Mouse (Mus musculus) midbrain, embryonic 10.5 days (tissue): ENCODE results near the gene Plin3. TPM values are rescaled to one million over a fixed set of nuclear protein-coding genes. Genes with fewer than 3 reads are reported as not detected.
A peak's percentile ranks its signal among the peaks of the same experiment; 100 is the strongest.

Experiments
- DNase-seq: peaks from one replicate; pipeline ENCODE4 v3.0.0-alpha.2; 2017; ENCODE audit warnings: low spot score
- H3K27ac ChIP-seq: fragments of 300-500 bp; sonication (generic); replicated peaks from 2 replicates; pipeline ENCODE4 v1.5.1; 2016; ENCODE audit warnings: mild to moderate bottlenecking
- H3K27me3 ChIP-seq: fragments of 300-500 bp; sonication (generic); 2 replicates; pipeline ENCODE4 v1.6.1; 2016; ENCODE audit warnings: low read depth, mild to moderate bottlenecking; ENCODE audit not compliant: poor library complexity, severe bottlenecking
- H3K36me3 ChIP-seq: fragments of 300-500 bp; sonication (generic); 2 replicates; pipeline ENCODE4 v1.6.1; 2016; ENCODE audit warnings: mild to moderate bottlenecking, moderate library complexity
- H3K4me1 ChIP-seq: fragments of 300-500 bp; sonication (generic); 2 replicates; pipeline ENCODE4 v1.6.1; 2016
- H3K4me3 ChIP-seq: fragments of 300-500 bp; sonication (generic); 2 replicates; pipeline ENCODE4 v1.5.1; 2016; ENCODE audit warnings: mild to moderate bottlenecking, moderate library complexity
- H3K9me3 ChIP-seq: fragments of 300-500 bp; sonication (generic); replicated peaks from 2 replicates; pipeline ENCODE4 v1.6.1; 2016; ENCODE audit warnings: mild to moderate bottlenecking
- WGBS: fragments of 180-500 bp; shearing (Covaris S2); methylation state at CpG from one replicate; pipeline ENCODE4 v1.1.7; 2016; 5-methylcytosine and 5-hydroxymethylcytosine counted together
- polyA plus RNA-seq: library from polyadenylated mRNA; unstranded; fragments of >200 nt; fragmentation: Nextera tagmentation; extraction: Ambion mirVana; gene quantifications from 2 replicates; pipeline ENCODE4 v1.2.1, GENCODE M21; 2016

Gene Plin3
- 59.5 and 70.0 TPM in 2 replicates for polyA plus RNA-seq

DNA sequence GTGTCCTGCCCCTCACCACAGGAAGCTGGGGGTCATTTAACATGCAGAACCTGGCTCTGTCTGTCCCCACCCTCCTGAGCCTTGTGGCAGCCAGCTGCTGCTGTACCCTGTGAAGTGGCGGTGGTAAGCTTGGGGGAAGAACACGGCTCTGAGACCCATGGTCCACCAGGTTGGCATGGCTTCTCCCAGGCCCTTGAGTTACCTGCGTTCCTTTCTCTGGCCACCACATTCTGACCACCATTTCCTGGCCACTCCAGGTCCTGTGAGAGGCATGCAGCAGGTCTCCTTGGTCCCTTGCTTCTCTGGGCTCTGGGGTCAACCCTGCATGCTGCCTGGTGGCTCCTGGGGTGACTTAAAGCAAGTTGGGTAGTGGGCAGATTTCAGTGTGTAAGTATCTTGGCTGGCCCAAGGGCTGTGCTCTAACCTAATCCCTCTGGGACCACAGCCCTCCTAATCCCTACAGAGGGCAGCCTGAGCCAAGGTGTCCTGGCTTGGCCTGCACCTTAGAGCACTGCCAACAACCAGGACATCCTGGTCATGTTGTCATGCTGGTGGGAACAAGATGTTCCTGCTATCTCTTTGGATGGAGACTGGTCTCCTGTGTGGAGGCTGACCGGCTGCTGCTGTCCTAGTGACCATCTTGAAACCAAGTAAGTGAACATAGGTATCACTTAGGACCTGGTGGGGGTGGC lies at the start of gene Plin3:
Plin3 (minus strand) TSS at position 343 of the 692 bp plus-strand sequence.
- Histone ChIP-seq H3K27me3 (no peaks in the 10 kb centered on the region), H3K36me3 (no peaks in the 10 kb centered on the region), H3K9me3 (no peaks in the 10 kb centered on the region), H3K27ac (peak within 1 kb of the TSS; percentile 94), H3K4me3 (0 out of 2 replicates have a peak within 1 kb of the TSS, but pooled peaks have one; percentile 63), H3K4me1 (peaks cover 51% of the 10 kb centered on the region)
- WGBS = 88% methylated on average over 4 of the region's 4 CpGs
- no peak for DNase-seq

DNA sequence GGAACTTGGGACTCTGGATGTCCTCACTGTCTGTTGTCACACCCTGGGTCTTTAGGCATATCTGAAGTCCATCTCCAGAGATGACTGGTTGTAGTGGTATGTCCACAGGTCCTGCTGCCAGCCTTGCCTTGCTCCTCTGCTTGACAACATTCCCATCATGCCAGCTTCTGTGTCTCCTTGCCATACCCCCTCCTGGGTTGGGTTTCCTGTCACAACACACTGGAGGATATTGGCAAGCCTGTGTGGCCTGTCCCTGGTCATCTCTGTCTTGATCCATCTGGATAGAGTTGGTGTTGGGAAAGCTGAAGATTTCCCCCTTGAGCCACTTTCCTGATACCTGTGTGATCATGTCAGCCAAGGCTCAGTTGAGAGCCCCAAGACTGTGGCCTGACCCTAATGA lies 48.0 kb upstream of the Plin3 start:
- H3K4me1 ChIP-seq = peaks cover 20% of the 10 kb centered on the region
- peaks cover 11% of the 10 kb centered on the region for H3K36me3 ChIP-seq
- no peak overlapping the region for H3K4me3 ChIP-seq
- no peak for DNase-seq
- H3K27ac ChIP-seq = no peak overlapping the region
- H3K9me3 ChIP-seq = no peaks in the 10 kb centered on the region
- H3K27me3 ChIP-seq = no peaks in the 10 kb centered on the region

DNA sequence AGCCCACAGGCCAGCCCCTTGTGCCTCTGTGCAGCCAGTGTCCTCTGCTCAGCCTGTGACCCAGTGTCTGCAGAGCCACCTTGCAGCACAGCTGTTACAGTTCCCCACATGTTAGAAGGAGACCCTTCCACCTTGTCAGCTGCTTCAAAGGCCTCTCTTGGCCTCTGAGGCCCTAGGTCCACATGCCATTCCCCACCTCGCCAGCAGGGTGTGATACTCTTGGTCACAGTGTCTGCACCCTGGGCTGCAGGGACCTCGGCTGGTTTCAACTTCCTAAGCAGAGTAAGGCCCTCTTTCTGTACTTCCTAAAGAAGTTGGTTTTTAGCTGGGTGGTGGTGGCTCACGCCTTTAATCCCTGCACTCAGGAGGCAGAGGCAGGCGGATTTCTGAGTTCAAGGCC lies 46.2 kb upstream of the Plin3 start:
- Histone ChIP-seq H3K4me1 (peaks cover 23% of the 10 kb centered on the region), H3K27me3 (no peaks in the 10 kb centered on the region), H3K4me3 (no peak overlapping the region), H3K36me3 (peaks cover 13% of the 10 kb centered on the region), H3K9me3 (no peaks in the 10 kb centered on the region), H3K27ac (no peak overlapping the region)
- no peak for DNase-seq
- 53% methylated on average over 4 of the region's 4 CpGs for WGBS

DNA sequence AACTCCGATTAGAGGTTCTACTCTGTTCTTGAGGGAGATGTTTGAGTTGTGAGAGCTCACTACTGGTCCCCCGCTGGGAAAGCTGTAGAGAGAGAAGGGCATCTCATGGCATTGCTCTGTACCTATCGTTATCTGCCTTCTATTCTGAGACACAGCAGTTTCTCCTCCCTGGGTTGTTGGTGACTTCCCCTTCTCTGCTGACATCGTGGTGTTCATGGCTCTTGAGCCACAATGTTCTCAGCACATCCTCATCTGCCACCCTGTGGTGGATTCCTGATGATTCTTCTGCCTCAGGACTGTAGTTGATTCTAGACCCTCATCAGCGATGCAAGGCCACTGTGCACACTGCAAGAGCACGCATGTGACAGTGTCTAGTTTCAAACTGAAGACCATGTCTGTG lies 45.1 kb upstream of the Plin3 start:
- Histone ChIP-seq H3K4me3 (no peak overlapping the region), H3K9me3 (no peaks in the 10 kb centered on the region), H3K27ac (no peak overlapping the region), H3K27me3 (no peaks in the 10 kb centered on the region), H3K4me1 (peaks cover 18% of the 10 kb centered on the region), H3K36me3 (peaks cover 14% of the 10 kb centered on the region)
- whole genome bisulfite sequencing = 91% methylated on average over 6 of the region's 6 CpGs
- DNase-seq = no peak

DNA sequence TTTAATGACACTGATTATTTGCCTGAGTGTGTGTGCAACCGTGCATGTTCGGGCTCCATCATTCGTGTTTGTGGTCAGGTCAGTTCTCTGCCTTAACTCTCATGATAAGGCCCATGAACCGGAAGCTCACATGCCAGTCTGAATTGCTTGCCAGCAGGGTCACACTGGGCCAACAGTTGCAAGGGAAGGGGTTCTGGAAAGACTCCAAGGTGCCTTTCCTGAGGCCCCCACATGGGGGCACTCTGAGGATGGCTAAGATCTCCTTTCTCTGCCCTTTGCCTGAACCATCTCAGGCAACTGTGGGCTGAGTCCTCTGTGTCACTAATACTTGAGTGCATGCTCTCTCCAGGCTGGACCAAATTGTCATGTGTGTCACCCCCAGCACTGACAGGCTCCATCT lies 44.5 kb upstream of the Plin3 start:
- H3K27ac ChIP-seq = no peak overlapping the region
- 79% methylated on average over 4 of the region's 4 CpGs for WGBS
- DNase-seq = peak; percentile 42
- no peaks in the 10 kb centered on the region for H3K27me3 ChIP-seq
- H3K4me1 ChIP-seq = peaks cover 18% of the 10 kb centered on the region
- H3K36me3 ChIP-seq = peaks cover 14% of the 10 kb centered on the region
- no peaks in the 10 kb centered on the region for H3K9me3 ChIP-seq
- H3K4me3 ChIP-seq = no peak overlapping the region; the same call in 1 of the 2 replicates

DNA sequence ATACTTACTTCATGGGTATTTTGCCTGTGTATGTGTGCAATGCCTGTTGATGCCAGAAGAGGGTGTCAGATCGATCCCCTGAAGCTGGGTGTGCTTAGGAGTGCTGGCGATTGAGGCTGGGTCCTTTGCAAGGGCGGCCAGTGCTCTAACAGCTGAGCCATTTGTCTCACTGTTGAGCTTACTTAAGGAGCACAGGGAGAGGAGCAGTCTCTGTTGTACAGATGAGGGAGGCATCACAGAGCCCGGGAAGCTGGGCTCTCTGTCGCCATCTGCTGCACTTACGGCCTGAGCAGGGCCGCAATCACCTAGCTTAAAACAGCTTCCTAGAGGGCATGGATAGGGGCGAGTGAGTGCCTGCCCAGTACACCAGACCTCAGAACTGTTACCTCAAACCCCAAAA lies 40.3 kb upstream of the Plin3 start:
- WGBS = 47% methylated on average over 8 of the region's 8 CpGs
- Histone ChIP-seq H3K36me3 (peaks cover 11% of the 10 kb centered on the region), H3K4me3 (no peak overlapping the region), H3K9me3 (no peaks in the 10 kb centered on the region), H3K27ac (no peak overlapping the region), H3K27me3 (no peaks in the 10 kb centered on the region), H3K4me1 (peaks cover 42% of the 10 kb centered on the region)
- peak; percentile 27 for DNase-seq

DNA sequence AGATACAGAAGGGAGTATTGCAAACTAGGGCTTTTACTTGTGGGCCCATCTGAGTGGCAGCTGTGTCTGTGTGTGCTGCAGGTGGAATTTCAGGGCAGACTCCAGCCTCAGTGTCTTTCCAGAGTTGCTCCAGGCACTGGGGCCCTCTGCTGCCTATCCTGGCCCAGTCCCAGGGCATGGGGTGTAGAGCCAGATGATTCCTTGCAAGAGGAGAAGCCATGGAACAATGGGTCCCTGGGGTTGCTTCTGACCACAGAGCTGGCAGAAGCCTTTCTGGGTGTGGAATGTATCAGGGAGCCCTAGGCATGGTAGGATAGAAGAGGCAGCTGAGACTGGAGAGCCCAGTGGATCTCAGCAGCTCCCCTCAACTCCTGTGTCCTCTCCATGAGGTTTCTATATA lies 38.6 kb upstream of the Plin3 start:
- no peak overlapping the region for H3K27ac ChIP-seq
- no peak for DNase-seq
- no peaks in the 10 kb centered on the region for H3K27me3 ChIP-seq
- no peaks in the 10 kb centered on the region for H3K9me3 ChIP-seq
- peaks cover 11% of the 10 kb centered on the region for H3K36me3 ChIP-seq
- H3K4me3 ChIP-seq = no peak overlapping the region
- peaks cover 56% of the 10 kb centered on the region for H3K4me1 ChIP-seq

DNA sequence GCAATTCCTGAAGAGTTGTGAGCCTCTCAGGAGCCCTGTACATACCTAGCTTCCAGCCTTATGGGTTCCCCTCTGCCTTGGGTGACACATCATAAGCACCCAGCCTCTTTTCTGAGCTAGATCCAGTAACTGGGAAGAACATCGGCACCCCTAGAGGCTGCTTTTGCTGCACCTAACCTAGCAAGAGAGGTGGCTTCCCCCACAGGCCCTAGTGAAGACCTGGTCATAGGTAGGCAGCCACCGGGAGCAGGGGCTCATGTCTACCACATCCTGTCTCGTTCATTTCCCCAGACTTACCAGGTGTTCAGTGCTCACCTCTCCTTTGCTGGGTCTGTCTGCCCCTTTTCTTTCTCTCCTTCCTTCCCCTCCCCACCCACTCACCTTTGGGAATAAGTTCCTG lies 37.7 kb upstream of the Plin3 start:
- WGBS = 79% methylated on average over 3 of the region's 3 CpGs
- peaks cover 54% of the 10 kb centered on the region for H3K4me1 ChIP-seq
- no peak overlapping the region for H3K27ac ChIP-seq
- 0 out of 2 replicates have a peak overlapping the region, but pooled peaks have one; percentile 2 for H3K4me3 ChIP-seq
- H3K36me3 ChIP-seq = peaks cover 11% of the 10 kb centered on the region
- no peaks in the 10 kb centered on the region for H3K27me3 ChIP-seq
- H3K9me3 ChIP-seq = no peaks in the 10 kb centered on the region
- no peak for DNase-seq

DNA sequence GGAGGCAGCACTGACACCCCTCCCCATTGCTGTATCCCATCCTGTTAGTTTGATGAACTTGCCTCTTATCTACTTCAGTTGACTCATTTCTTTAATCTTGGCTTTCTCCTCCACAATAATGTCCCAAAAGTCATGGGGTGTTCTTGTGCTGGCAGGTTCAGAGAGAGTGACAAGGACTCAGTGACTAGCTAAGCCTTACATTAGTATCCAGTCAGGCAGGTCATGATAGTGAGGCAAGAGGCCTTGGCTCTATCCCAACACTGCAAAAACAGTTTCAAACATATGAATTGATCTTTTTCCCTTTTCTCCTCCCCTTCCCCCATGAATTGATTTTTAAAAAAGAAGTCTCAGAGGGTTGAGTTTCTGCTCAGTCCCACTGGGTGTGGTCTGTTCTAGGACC lies 36.6 kb upstream of the Plin3 start:
- Histone ChIP-seq H3K36me3 (peaks cover 9% of the 10 kb centered on the region; the same call in 1 of the 2 replicates), H3K9me3 (no peaks in the 10 kb centered on the region), H3K4me3 (no peak overlapping the region), H3K4me1 (peaks cover 64% of the 10 kb centered on the region), H3K27me3 (no peaks in the 10 kb centered on the region), H3K27ac (no peak overlapping the region)
- no peak for DNase-seq

DNA sequence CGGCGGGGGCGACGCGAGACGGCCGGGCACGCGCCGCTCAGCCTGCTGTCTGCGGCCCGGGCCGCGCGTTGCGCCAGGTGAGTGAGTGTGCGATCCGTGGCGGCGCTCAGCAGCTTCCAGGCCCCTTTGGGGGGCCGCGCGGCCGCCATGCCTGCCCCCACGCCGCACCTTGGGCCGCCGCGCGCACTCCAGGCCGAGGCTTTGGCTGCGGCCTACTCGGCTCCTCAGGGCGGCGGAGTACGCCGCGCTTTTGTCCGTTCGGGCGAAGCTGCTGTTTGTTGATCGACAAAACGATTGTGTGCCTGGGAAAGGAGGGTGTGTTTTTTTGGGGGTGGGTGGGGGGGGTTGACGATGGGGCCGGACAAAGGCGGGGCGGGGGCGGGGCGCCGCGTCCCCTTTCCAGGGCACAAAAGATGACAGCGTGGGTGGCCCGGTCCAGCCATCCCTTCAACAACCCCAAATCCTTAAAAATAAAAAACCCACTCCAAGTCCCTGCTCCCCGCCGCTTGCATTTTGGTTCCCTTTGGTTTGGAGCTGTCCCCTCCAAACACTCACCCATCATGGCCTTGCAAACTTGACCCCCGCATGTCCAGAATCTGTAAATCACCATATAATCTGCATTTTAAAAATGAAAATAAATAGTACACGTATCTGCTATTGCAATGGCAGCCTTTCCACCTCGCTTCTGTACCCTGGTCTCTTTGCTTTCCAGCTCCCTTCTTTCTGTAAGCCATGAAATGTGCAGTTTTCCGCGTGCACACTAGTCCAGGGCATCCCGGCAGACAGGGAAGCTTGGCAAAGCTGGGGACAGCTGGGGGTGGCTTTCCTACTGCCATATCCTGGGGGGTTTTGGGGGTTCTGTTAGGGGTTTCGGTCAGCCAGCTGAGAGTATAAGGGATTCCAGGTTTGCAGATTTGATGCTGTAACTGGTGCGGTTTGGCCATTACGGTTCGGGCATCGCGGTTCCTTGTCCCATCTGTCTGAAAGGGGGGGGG lies 33.8 kb upstream of the Plin3 start:
- Histone ChIP-seq H3K27ac (peak overlapping the region; percentile 95), H3K27me3 (no peaks in the 10 kb centered on the region), H3K4me1 (peaks cover 52% of the 10 kb centered on the region), H3K4me3 (peak overlapping the region; percentile 88), H3K36me3 (peaks cover 29% of the 10 kb centered on the region), H3K9me3 (no peaks in the 10 kb centered on the region)
- DNase-seq = no peak
- 4% methylated on average over 67 of the region's 67 CpGs for WGBS

DNA sequence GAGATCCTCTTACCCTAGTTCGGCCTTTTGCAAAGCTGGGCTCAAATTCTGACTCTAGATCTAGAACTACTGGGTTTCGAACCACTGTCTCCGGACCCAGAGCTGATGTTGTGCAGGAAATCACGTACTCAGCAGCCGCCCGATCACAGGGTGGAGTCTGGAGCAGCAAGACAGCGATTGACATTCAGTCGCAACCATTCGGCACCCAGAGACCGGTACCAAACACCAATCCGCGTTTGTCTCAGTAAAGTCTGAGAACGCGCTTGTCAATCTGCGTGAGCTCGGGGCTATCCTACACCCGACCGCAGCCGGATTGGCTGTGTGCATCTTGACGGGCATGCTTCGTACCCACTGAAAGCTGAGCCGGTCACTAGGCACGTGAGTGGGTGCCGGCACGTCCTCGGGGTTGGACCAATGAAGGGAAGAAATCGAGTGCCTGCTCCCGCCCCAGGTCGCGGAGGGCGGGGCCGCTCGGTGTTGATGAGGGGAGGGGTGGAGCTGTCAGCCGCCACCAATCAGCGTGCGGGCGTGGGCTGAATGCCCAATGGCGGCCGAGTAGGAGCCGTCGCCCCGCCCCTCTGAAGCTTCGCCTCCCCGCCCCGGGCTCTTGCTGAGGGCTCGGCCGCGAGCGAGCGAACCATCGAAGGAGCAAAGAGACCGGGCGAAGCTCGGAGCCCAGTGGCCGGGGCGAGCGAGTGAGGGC lies 32.9 kb upstream of the Plin3 start, which contains the start of gene Kdm4b:
Kdm4b (plus strand) TSS at position 613 of the 703 bp plus-strand sequence.
- Histone ChIP-seq H3K4me3 (peak within 1 kb of the TSS; percentile 88), H3K27me3 (no peaks in the 10 kb centered on the region), H3K9me3 (no peaks in the 10 kb centered on the region), H3K27ac (peak within 1 kb of the TSS; percentile 95), H3K4me1 (peaks cover 45% of the 10 kb centered on the region), H3K36me3 (peaks cover 38% of the 10 kb centered on the region)
- under 1% methylated on average over 57 of the region's 57 CpGs for WGBS
- peak; percentile 99 for DNase-seq

DNA sequence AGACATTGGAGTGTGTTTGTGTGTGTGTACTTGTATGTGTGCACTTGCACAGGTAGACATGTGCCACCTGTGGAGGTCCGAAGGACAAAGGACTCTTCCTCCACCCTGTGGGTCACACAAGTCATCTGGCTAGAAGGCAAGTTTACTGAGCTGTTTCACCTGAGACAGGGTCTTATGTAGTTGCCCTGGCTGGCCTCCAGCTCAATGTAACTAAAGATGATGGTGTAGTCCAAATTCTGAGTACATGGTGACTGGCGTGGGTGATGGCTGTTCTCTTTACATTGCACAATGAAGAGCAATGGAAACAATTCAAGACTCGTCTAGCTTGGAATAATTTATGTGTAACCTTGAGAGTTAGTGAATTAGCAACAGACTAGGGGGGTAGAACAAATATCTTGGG lies 31.7 kb upstream of the Plin3 start:
- 71% methylated on average over 3 of the region's 3 CpGs for WGBS
- peaks cover 49% of the 10 kb centered on the region for H3K36me3 ChIP-seq
- peaks cover 33% of the 10 kb centered on the region for H3K4me1 ChIP-seq
- H3K27me3 ChIP-seq = no peaks in the 10 kb centered on the region
- H3K9me3 ChIP-seq = no peaks in the 10 kb centered on the region
- H3K27ac ChIP-seq = no peak overlapping the region
- no peak overlapping the region for H3K4me3 ChIP-seq
- DNase-seq = no peak
